Mouse (Mus musculus) cerebellum, adult 11 months (tissue): ENCODE data around the gene Cma1.
"Not testable (repeated sequence)": the region's sequence is repeated elsewhere in the genome, so short reads cannot be mapped to it uniquely, and the experiment has no call there.

Source experiments
- DNase-seq: peaks from one replicate; pipeline ENCODE4 v3.0.0; 2022

Cma1 gene

GRCm38 (mm10) chr14:55944575-55944974, at the start of gene Cma1:
TSS of gene Cma1 (minus strand) at chr14:55944675.
- DNase-seq: no peak

DNA sequence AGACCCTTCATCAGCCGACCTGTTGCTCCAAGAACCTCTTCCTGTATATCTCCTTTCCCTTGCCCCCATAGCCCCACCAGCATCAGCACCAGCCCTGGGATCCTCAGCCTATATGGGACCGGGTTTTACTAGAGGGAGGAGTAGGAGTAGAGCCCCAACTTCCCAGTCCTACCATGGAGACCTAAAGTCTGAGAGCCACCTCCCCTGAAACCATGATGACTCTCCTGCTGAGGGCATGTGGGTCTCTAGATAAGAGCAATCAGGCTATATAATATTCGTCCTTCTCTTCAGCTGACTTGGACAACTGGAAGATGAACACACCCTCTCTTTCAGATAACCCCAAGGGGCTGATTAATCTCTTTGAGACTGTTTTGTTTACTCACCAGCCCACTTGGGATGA, 43.0 kb upstream of the Cma1 start:
- not testable (repeated sequence) for DNase-seq

GRCm38 (mm10) chr14:55963900-55964299, 19.4 kb upstream of the Cma1 start:
- not testable (repeated sequence) for DNase-seq

DNA sequence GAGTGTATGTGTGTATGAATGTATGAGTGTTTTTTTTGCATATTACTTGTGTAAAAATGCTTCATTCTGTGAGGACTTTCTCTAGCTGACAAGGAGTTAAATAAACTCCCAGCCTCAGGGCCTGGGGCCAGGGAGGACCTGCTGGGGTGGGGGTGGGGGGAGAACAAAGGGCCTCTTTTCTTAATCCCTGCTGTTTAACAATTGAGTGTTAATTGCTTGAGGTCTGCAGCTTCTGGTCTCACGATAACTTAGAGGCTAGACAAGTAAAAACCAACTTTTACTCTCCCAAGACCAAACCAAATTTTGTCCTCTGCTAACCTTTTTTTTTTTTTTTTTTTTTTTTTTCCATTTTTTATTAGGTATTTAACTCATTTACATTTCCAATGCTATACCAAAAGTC, 18.8 kb upstream of the Cma1 start:
- DNase-seq: no peak

GRCm38 (mm10) chr14:55950346-55951030, 6.0 kb upstream of the Cma1 start, which contains the start of gene Cma2:
TSS of gene Cma2 (plus strand) at chr14:55950980.
- DNase-seq: no peak

- DNase-seq: no peak
Observed at GRCm38 (mm10) chr14:55946269-55946969, 1.9 kb upstream of the Cma1 start.

- no peak for DNase-seq
Observed at GRCm38 (mm10) chr14:55943601-55944000, 874 bp downstream of the Cma1 start.

GRCm38 (mm10) chr14:55940070-55940800, 4.2 kb downstream of the Cma1 start:
- DNase-seq: peak; percentile 15

DNA sequence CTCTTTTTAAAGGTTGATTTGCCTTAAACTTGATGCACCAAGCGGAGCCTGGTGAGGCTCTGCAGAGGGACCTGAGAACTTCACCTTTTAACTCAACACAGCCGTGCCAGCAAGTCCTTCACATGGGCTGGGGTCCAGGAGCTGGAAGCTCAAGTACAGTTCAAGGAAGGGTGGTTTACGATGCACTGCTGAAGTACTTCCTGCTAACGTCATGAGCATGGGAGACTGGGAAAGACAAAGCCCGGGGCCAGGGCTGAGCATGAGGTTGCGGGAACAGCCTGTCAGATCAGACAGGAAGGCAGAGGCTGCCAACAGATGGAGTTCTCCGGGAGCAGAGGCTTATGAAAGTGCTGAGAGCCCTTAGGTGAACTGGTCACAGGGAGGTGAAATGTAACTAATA, 10.9 kb downstream of the Cma1 start:
- no peak for DNase-seq

DNA sequence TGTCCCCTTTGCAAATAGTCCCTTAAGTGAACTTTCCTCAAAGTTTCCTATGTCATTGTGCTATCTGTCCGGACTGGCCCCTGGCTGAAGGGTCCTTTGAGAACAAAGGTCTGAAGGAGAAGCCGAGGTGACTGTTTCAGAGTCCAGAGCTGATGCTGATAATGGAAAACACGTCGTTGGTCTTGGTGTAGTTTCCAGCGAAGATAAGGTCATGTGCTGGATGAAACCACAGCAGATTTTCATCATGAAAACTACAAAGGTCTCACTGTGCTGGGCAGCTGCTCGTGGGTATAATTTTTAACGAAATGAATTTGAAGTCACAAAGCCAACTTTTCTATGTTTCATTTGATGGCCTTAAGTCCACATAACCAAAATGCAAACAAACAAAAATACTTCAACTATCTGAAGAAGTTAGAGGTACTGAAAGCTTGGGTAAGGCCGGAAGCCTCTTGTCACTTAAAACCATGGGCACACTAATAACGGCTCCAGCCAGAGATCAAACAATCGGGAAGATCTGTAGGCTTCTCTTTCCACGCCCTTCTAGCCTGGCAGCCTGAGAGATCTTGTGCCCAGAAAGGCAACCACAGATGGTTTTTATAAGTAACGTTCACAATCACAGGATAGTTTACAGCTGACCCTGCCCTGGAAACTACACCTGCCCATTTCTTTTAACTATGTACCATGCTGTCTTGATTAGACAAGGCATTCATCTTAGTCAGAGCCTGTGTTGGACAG, 15.0 kb downstream of the Cma1 start:
- DNase-seq: no peak

GRCm38 (mm10) chr14:55926847-55927246, 17.6 kb downstream of the Cma1 start:
- DNase-seq: no peak

- no peak for DNase-seq
Observed at GRCm38 (mm10) chr14:55922475-55923232, 21.8 kb downstream of the Cma1 start.

DNA sequence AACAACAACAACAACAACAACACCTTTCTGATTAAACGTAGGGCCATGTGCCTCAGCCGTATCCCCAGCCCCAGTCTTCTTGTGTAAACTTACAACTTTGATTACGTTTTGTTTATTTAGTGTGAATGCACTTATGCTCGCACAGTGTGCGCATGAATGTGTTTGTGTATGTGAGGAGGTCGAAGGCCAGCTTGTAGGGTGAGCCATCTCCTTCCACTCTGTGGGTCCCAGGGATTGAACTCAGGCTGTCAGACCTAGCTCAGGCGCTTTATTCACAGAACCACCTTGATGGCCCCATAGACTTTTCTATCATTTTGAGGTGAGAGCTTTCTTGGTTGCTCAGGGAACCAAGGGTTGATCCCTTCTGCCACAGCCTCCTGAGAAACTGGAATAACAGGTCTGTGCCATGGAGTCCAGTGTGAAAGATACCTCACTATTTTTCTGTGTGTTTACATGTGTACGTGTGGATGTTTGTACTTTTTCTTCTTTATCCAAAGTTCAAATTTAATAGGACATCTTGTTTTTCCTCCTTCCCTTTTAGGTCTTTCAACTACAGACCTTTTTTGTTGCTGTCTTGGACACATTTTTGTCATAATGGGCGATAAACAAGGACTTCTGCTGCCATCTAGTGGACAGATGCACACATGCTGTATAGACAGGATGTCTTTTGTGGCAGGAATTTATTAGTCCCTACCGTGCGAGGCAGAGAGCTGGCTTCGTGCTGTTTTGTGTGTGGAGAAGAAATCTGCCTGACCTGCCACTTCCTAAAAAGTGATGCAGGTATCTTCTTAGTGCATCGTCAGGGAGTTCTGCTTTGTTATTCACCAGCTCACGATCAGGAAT, 26.0 kb downstream of the Cma1 start:
- DNase-seq: peak; percentile 71

GRCm38 (mm10) chr14:55913406-55913805, 31.1 kb downstream of the Cma1 start:
- no peak for DNase-seq

- DNase-seq: no peak
Observed at GRCm38 (mm10) chr14:55905518-55905917, 39.0 kb downstream of the Cma1 start.

DNA sequence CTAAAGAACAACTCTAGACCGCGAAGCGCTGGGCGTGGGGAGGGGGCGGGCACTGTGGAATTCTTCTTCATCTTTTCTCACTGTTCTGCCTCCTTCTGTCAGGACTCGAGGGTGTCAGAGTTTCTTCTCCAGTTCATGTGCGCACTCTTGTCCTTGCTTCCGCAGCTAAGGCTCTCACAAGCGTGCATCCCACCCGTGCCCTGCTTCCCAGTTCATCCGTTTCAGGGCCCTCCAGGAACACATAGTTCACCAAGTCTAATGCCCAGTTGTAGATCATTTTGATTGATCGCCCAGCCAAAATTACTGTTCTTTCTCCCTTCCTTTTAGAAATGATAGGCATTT, 44.1 kb downstream of the Cma1 start:
- DNase-seq: no peak

- peak; percentile 90 for DNase-seq
Observed at GRCm38 (mm10) chr14:55899701-55900413, 44.6 kb downstream of the Cma1 start, which contains the start of gene Sdr39u1. TSS of gene Sdr39u1 (minus strand) at chr14:55900293.

- no peak for DNase-seq
Observed at GRCm38 (mm10) chr14:55898947-55899346, 45.5 kb downstream of the Cma1 start.

- DNase-seq: no peak
Observed at GRCm38 (mm10) chr14:55897671-55898070, 46.8 kb downstream of the Cma1 start.
